Mouse (Mus musculus): ENCODE data around the gene Cacna1e.

The Cacna1e gene

GRCm38 (mm10) chr1:154615759-154616158, 268.5 kb downstream of the Cacna1e start:
- no peak for DNase-seq

- no peak for DNase-seq
Observed at GRCm38 (mm10) chr1:154608516-154608915, 275.8 kb downstream of the Cacna1e start.

- DNase-seq: no peak
Observed at GRCm38 (mm10) chr1:154607406-154607805, 276.9 kb downstream of the Cacna1e start.

DNA sequence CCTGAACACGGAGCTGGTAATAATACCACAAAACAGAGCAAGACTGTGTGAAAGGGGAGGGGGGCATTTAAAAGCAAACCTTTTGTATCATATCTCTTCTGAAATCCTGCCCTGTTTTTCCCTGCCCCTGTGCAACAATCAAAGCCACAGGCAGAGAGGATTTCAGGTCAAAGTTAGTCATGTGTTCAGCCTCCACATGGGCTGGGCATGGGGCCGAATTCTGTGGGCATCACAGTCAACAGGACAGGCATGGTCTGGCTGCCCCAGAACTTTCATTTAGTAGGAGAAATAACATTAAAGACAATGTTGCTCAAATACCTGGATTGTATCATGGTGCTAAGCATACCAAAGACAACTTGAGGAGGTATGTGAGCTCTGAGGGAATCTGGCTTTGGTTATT, 278.7 kb downstream of the Cacna1e start:
- peak; percentile 47 for DNase-seq

GRCm38 (mm10) chr1:154603781-154604180, 280.5 kb downstream of the Cacna1e start:
- no peak for DNase-seq

DNA sequence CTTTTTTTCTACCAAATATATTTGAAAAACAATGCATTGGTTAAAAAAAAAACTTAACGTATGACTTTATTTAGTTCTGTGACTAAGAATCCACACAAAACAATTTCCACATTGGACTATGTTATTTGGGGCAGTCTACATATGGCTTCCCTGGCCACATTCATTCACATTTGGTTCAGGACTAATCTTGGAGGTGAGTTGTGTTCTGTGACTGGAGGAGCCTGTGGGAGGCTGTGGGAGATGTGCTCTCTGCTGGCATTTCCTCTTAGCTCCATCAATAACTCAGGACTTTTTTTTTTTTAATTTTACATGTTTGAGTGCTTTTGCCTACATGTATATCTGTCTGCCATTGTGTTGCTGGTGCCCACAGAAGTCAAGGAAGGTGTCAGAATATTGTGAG, 281.8 kb downstream of the Cacna1e start:
- DNase-seq: no peak

- DNase-seq: no peak
Observed at GRCm38 (mm10) chr1:154582516-154582915, 301.8 kb downstream of the Cacna1e start.

GRCm38 (mm10) chr1:154579929-154580328, 304.4 kb downstream of the Cacna1e start:
- DNase-seq: no peak

DNA sequence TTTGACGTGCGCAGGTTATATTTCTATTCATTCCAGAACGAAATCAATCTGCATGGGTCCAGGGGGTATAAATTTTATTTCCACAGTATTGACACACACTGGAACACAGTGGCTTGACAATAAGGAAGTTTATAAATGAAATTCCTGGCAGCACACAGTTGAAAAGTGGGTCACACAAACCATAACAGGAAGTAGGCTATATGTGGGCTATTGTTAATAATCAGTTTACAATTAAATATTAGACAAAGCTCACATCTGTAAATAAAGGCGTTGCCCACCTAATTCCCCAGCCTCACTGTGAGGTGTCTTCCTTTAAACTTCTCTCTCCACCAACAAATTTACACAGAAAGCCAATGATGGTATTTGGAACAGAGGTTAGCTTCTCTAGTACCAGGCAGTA, 305.6 kb downstream of the Cacna1e start:
- DNase-seq: no peak

- no peak for DNase-seq
Observed at GRCm38 (mm10) chr1:154576418-154576817, 307.9 kb downstream of the Cacna1e start.

GRCm38 (mm10) chr1:154566026-154566425, 318.3 kb downstream of the Cacna1e start:
- no peak for DNase-seq

GRCm38 (mm10) chr1:154555811-154556210, 328.5 kb downstream of the Cacna1e start:
- no peak for DNase-seq

- no peak for DNase-seq
Observed at GRCm38 (mm10) chr1:154553132-154553531, 331.2 kb downstream of the Cacna1e start.

DNA sequence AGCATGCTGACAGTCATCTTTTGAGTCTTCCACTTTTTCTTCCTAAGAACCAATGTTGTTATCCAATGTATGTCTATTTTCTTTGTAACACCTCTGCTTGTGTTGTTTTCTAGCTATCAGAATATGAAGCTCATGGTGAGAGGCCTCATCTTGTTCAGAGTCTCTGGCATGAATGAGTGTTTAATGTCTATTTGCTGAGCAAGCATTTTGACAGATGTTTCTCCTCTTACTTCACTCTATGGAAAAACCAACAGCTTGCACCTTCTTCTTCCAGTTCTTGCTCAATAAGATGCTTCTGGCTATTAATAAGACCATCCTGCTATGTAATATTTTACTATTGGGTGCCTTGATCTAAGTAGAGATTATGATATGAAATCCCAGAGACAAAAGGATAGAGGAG, 346.9 kb downstream of the Cacna1e start:
- no peak for DNase-seq

GRCm38 (mm10) chr1:154536763-154537162, 347.5 kb downstream of the Cacna1e start:
- no peak for DNase-seq

DNA sequence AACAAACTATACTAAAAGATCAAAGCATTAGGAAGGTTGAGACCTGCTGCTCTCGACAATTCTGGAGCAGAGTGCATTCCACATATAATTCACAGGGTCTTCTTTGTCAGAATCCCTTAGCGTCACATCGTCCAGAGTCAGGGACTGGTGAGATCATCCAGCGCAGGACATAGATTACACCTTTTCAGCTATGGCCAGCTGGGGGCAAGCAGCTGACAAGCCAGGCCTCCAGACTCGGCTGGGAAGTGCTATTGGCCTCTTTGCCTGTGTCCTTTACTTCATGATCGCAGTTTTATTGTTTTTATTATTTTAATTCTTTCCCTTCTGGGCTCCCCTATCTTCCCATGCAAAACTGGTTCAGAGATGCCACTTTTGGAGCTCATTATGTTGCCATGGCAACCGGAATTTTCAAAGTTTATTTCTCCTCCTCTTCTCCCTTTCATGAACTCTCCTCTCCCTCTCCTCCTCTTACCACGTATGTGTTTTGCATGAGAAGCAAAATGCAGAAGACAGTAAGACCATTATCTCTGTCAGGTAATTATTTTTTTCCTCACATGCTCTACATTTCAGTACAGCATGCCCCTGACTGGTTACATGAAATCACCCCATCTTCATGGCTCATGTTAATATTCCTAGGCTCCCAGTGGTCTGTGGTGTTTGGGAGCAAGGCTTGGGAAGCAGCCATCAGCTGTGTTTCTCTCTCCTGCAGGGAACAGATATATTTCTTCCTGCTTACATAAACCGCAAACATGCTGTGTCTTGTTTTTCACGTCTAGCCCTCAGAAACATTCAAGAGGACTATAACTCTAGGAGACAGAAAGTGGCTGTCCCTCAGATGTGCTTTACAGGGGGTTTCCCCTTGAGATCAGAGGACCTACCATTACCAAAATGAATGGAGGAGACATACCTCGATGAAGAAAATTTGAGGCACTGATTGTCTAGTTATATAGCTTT, 351.0 kb downstream of the Cacna1e start:
- DNase-seq: no peak

- no peak for DNase-seq
Observed at GRCm38 (mm10) chr1:154529666-154530065, 354.6 kb downstream of the Cacna1e start.

- DNase-seq: no peak
Observed at GRCm38 (mm10) chr1:154528803-154529202, 355.5 kb downstream of the Cacna1e start.

- no peak for DNase-seq
Observed at GRCm38 (mm10) chr1:154520715-154521114, 363.6 kb downstream of the Cacna1e start.

DNA sequence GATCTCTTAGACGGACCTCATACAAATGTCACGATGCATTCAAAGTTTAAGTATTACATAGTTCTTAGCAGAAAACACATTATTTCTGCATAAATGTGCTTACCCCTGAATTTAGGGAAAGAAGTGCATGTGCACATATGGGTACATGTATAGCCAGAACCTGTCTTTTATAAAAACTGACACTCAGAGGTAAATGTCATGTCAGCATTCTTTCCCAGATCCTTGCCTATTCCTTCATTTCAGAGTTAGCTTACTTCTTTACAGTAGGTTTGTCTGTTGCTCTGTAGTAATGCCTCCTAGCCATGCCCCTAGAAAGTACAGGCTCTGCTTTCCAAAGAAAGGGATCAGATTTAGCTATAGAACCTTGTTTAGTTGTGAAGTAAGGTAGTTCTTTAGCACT, 369.0 kb downstream of the Cacna1e start:
- DNase-seq: no peak

- no peak for DNase-seq
Observed at GRCm38 (mm10) chr1:154511736-154512135, 372.6 kb downstream of the Cacna1e start.

DNA sequence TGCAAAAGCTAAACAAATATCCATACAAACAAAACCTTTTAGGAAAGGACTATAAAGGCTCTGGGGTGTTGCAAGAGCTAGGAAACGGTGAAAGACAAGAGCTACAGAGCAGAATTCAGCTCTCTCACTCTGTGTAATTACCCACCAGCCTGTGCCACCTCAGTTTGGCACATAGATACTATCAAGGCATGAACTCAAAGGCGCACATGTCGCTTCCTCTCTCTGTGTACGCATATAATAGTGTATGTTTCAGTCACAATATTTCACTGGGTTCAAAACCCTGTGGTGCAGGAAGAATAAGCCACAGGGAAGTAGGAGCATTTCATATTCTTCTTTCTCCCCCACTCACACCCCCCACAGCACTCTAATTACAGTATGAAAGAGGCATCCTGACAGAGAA, 380.3 kb downstream of the Cacna1e start:
- DNase-seq: no peak

- no peak for DNase-seq
Observed at GRCm38 (mm10) chr1:154500869-154501268, 383.4 kb downstream of the Cacna1e start.

- peak; percentile 19 for DNase-seq
Observed at GRCm38 (mm10) chr1:154500187-154500866, 384.0 kb downstream of the Cacna1e start.
